ENCODE assay signal across 10 mouse cellular contexts in genomic region chr17:46461347-46461746, GRCm38 (mm10). TPM values are rescaled to one million over a fixed set of nuclear protein-coding genes. Genes with fewer than 3 reads are reported as not detected.
DNase-seq lines count a peak whose midpoint lies in the region; ATAC-seq and TF ChIP-seq lines count a peak whose summit lies in the region.
"Had no signal": no experiment of that assay in that cellular context is flagged by ENCODE, and none has a peak within 500 bp of the region (broad histone marks: within the 10 kb centered on the region; RNA-seq: fewer than 3 reads in every experiment).

No protein-coding gene starts in this region.

- WGBS in midbrain, embryonic 10.5 days: 9% methylated on average over 8 of the region's 8 CpGs
- 21% methylated on average over 8 of the region's 8 CpGs for WGBS in midbrain, embryonic 16.5 days
- WGBS in liver, embryonic 13.5 days (ENCODE audit: insufficient replicate concordance): 8% methylated on average over 8 of the region's 8 CpGs
- 15% methylated on average over 8 of the region's 8 CpGs for WGBS in stomach, postnatal 0 days

- no peak overlapping the region for H3K9ac ChIP-seq in midbrain, embryonic 16.5 days (ENCODE audit: low read depth, low read length)
- no peak overlapping the region for H3K9ac ChIP-seq in liver, embryonic 13.5 days
- H3K9ac ChIP-seq in stomach, postnatal 0 days (ENCODE audit: low read length): no peak overlapping the region

- no peak overlapping the region for H3K27ac ChIP-seq in midbrain, embryonic 10.5 days (replicated peaks)
- no peak overlapping the region for H3K27ac ChIP-seq in midbrain, embryonic 16.5 days (ENCODE audit: low read length)
- H3K27ac ChIP-seq in liver, embryonic 13.5 days: no peak overlapping the region
- no peak overlapping the region for H3K27ac ChIP-seq in stomach, postnatal 0 days (replicated peaks)

- ATAC-seq in midbrain, embryonic 16.5 days: no peak
- ATAC-seq in liver, embryonic 13.5 days (ENCODE audit: low read depth): no peak
- no peak for ATAC-seq in stomach, postnatal 0 days (ENCODE audit: low FRiP score, low TSS enrichment)

- peaks cover 65% of the 10 kb centered on the region for H3K27me3 ChIP-seq in midbrain, embryonic 10.5 days (ENCODE audit: low read depth, poor library complexity, severe bottlenecking)
- H3K27me3 ChIP-seq in midbrain, embryonic 16.5 days (ENCODE audit: control insufficient read depth, insufficient read depth, low read depth, low read length): no peaks in the 10 kb centered on the region
- peaks cover 60% of the 10 kb centered on the region for H3K27me3 ChIP-seq in liver, embryonic 13.5 days
- H3K27me3 ChIP-seq in stomach, postnatal 0 days (ENCODE audit: control insufficient read depth, insufficient read depth, low read length): no peaks in the 10 kb centered on the region; the same call in 1 of the 2 replicates

- DNase-seq in embryo, embryonic 10 days (ENCODE audit: low spot score): peak; percentile 38
- DNase-seq in embryo, embryonic 11 days: no peak
- DNase-seq in midbrain, embryonic 10.5 days (ENCODE audit: low spot score): no peak
- no peak for DNase-seq in liver, embryonic 13.5 days
- DNase-seq in stomach, postnatal 0 days (ENCODE audit: low spot score): no peak
- no peak for DNase-seq in frontal cortex, postnatal 14 days (ENCODE audit: low spot score in 2 of 2)
- DNase-seq in layer of hippocampus, postnatal 36 days: no peak

- H3K4me3 ChIP-seq in midbrain, embryonic 10.5 days: peak overlapping the region; percentile 47
- H3K4me3 ChIP-seq in midbrain, embryonic 16.5 days (ENCODE audit: low read depth, low read length): no peak overlapping the region
- H3K4me3 ChIP-seq in liver, embryonic 13.5 days (replicated peaks): peak overlapping the region; percentile 23; the same call in 1 of the 2 replicates
- peak overlapping the region; percentile 31; the same call in 1 of the 2 replicates for H3K4me3 ChIP-seq in stomach, postnatal 0 days (ENCODE audit: low read depth, low read length)

- H3K9me3 ChIP-seq in midbrain, embryonic 10.5 days (replicated peaks): no peaks in the 10 kb centered on the region
- H3K9me3 ChIP-seq in midbrain, embryonic 16.5 days (replicated peaks; ENCODE audit: control insufficient read depth, low read length, poor library complexity, severe bottlenecking): no peaks in the 10 kb centered on the region
- H3K9me3 ChIP-seq in liver, embryonic 13.5 days (replicated peaks): no peaks in the 10 kb centered on the region
- H3K9me3 ChIP-seq in stomach, postnatal 0 days (ENCODE audit: control insufficient read depth, low read length): no peaks in the 10 kb centered on the region

- TF ChIP-seq EP300 in stomach, postnatal 0 days (optimal IDR thresholded peaks at IDR 0.05): no peak

- peaks cover 23% of the 10 kb centered on the region for H3K4me1 ChIP-seq in midbrain, embryonic 10.5 days
- H3K4me1 ChIP-seq in midbrain, embryonic 16.5 days (ENCODE audit: control insufficient read depth, insufficient read depth, low read length): peaks cover 5% of the 10 kb centered on the region; the same call in 1 of the 2 replicates
- peaks cover 13% of the 10 kb centered on the region; the same call in 1 of the 2 replicates for H3K4me1 ChIP-seq in liver, embryonic 13.5 days (replicated peaks)
- no peaks in the 10 kb centered on the region for H3K4me1 ChIP-seq in stomach, postnatal 0 days (replicated peaks; ENCODE audit: control insufficient read depth, insufficient read depth)

- H3K36me3 ChIP-seq in midbrain, embryonic 10.5 days: peaks cover 9% of the 10 kb centered on the region
- peaks cover 17% of the 10 kb centered on the region for H3K36me3 ChIP-seq in midbrain, embryonic 16.5 days (ENCODE audit: control insufficient read depth, insufficient read depth, low read length)
- no peaks in the 10 kb centered on the region for H3K36me3 ChIP-seq in liver, embryonic 13.5 days
- H3K36me3 ChIP-seq in stomach, postnatal 0 days (ENCODE audit: control insufficient read depth, insufficient read depth, low read length): no peaks in the 10 kb centered on the region

- TF ChIP-seq CTCF in stomach, postnatal 0 days (IDR thresholded peaks at IDR 0.05; ENCODE audit: low read depth): peak; percentile 48

- H3K4me2 ChIP-seq in midbrain, embryonic 16.5 days (ENCODE audit: low read length): no peak overlapping the region
- peak overlapping the region; percentile 47 for H3K4me2 ChIP-seq in liver, embryonic 13.5 days
- peak overlapping the region; percentile 56 for H3K4me2 ChIP-seq in stomach, postnatal 0 days (replicated peaks; ENCODE audit: low read depth)

RNA-seq across cellular contexts. Expression of gene Slc22a7, which starts 23.1 kb away (rescaled TPM):
- not detected in 2 replicates for polyA plus RNA-seq in midbrain, embryonic 10.5 days (2016; fragmentation: Nextera tagmentation; extraction: Ambion mirVana)
- not detected in 2 replicates for polyA plus RNA-seq in midbrain, embryonic 16.5 days (2015; fragmentation: Nextera tagmentation; extraction: Ambion mirVana)
- not detected in 2 replicates for polyA plus RNA-seq in liver, embryonic 13.5 days (2015; fragmentation: Nextera tagmentation; extraction: Ambion mirVana)
- polyA plus RNA-seq in stomach, postnatal 0 days (2015; fragmentation: Nextera tagmentation; extraction: Ambion mirVana): not detected in 2 replicates
- under 1 TPM in 1 of 2 experiments, not detected in 1; 0.30 TPM for total RNA-seq in layer of hippocampus, postnatal 36 days (2021)
- total RNA-seq: adrenal gland, postnatal 36 days; megakaryocyte-erythroid progenitor cell, adult 5-6 weeks had no signal

RNA-seq across cellular contexts. Expression of gene Ttbk1, which starts 26.1 kb away (rescaled TPM):
- 0.81 and 1.8 TPM in 2 replicates for polyA plus RNA-seq in midbrain, embryonic 10.5 days (2016; fragmentation: Nextera tagmentation; extraction: Ambion mirVana)
- 4.7 and 5.5 TPM in 2 replicates for polyA plus RNA-seq in midbrain, embryonic 16.5 days (2015; fragmentation: Nextera tagmentation; extraction: Ambion mirVana)
- 0.02 TPM in 2 replicates for polyA plus RNA-seq in liver, embryonic 13.5 days (2015; fragmentation: Nextera tagmentation; extraction: Ambion mirVana)
- polyA plus RNA-seq in stomach, postnatal 0 days (2015; fragmentation: Nextera tagmentation; extraction: Ambion mirVana): 0.13 and 0.15 TPM in 2 replicates
- total RNA-seq in layer of hippocampus, postnatal 36 days (2021): 100 to 1,000 TPM; 114 to 118 TPM

RNA-seq across cellular contexts. Expression of gene Crip3, which starts 32.6 kb away (rescaled TPM):
- 0.72 and 0.85 TPM in 2 replicates for polyA plus RNA-seq in midbrain, embryonic 10.5 days (2016; fragmentation: Nextera tagmentation; extraction: Ambion mirVana)
- 3.0 and 3.6 TPM in 2 replicates for polyA plus RNA-seq in midbrain, embryonic 16.5 days (2015; fragmentation: Nextera tagmentation; extraction: Ambion mirVana)
- not detected in 2 replicates for polyA plus RNA-seq in liver, embryonic 13.5 days (2015; fragmentation: Nextera tagmentation; extraction: Ambion mirVana)
- polyA plus RNA-seq in stomach, postnatal 0 days (2015; fragmentation: Nextera tagmentation; extraction: Ambion mirVana): 0.23 and 0.24 TPM in 2 replicates
- total RNA-seq in layer of hippocampus, postnatal 36 days (2021): 1 to 10 TPM; 8.1 to 8.4 TPM
- total RNA-seq: megakaryocyte-erythroid progenitor cell, adult 5-6 weeks had no signal

RNA-seq across cellular contexts. Expression of gene Dnph1, which starts 35.2 kb away (rescaled TPM):
- 85.2 and 98.4 TPM in 2 replicates for polyA plus RNA-seq in midbrain, embryonic 10.5 days (2016; fragmentation: Nextera tagmentation; extraction: Ambion mirVana)
- 11.1 and 11.5 TPM in 2 replicates for polyA plus RNA-seq in midbrain, embryonic 16.5 days (2015; fragmentation: Nextera tagmentation; extraction: Ambion mirVana)
- 34.6 and 35.1 TPM in 2 replicates for polyA plus RNA-seq in liver, embryonic 13.5 days (2015; fragmentation: Nextera tagmentation; extraction: Ambion mirVana)
- polyA plus RNA-seq in stomach, postnatal 0 days (2015; fragmentation: Nextera tagmentation; extraction: Ambion mirVana): 23.8 and 24.7 TPM in 2 replicates
- 1 to 10 TPM; 4.9 to 7.1 TPM for total RNA-seq in layer of hippocampus, postnatal 36 days (2021)
